Comparison of ENCODE assay signal across 8 mouse cellular contexts in genomic region chr11:108926345-108927092, GRCm38 (mm10). TPM values are rescaled to one million over a fixed set of nuclear protein-coding genes. Genes with fewer than 3 reads are reported as not detected.
DNase-seq lines count a peak whose midpoint lies in the region; ATAC-seq and TF ChIP-seq lines count a peak whose summit lies in the region.
"Had no signal": no experiment of that assay in that cellular context is flagged by ENCODE, and none has a peak within 500 bp of the region (broad histone marks: within the 10 kb centered on the region; RNA-seq: fewer than 3 reads in every experiment).

No protein-coding gene starts in this region.

- ATAC-seq in forebrain, embryonic 12.5 days (ENCODE audit: low FRiP score) = no peak
- no peak for ATAC-seq in hindbrain, embryonic 15.5 days (ENCODE audit: low FRiP score, low read depth)
- ATAC-seq in neural tube, embryonic 13.5 days (ENCODE audit: low read depth) = no peak

- DNase-seq in layer of hippocampus, adult 2 months (ENCODE audit: low spot score in 2 of 2) = no peak
- no peak for DNase-seq in layer of hippocampus, postnatal 14 days (ENCODE audit: low spot score in 2 of 2)
- DNase-seq in T-cell, adult 2 months (ENCODE audit: low spot score) = no peak
- DNase-seq in right cerebral cortex, adult 2 months (ENCODE audit: low spot score in 2 of 2) = no peak
- DNase-seq: right cerebral cortex, postnatal 14 days had no signal

- peaks cover 20% of the 10 kb centered on the region for H3K36me3 ChIP-seq in forebrain, embryonic 12.5 days (replicated peaks)
- H3K36me3 ChIP-seq in hindbrain, embryonic 15.5 days = no peaks in the 10 kb centered on the region
- peaks cover 6% of the 10 kb centered on the region for H3K36me3 ChIP-seq in neural tube, embryonic 13.5 days

- peak overlapping the region; percentile 88 for H3K4me2 ChIP-seq in forebrain, embryonic 12.5 days
- peak overlapping the region; percentile 94 for H3K4me2 ChIP-seq in hindbrain, embryonic 15.5 days
- H3K4me2 ChIP-seq in neural tube, embryonic 13.5 days = peak overlapping the region; percentile 91

- H3K4me1 ChIP-seq in forebrain, embryonic 12.5 days = peaks cover 96% of the 10 kb centered on the region
- H3K4me1 ChIP-seq in hindbrain, embryonic 15.5 days (replicated peaks) = peaks cover 95% of the 10 kb centered on the region
- H3K4me1 ChIP-seq in neural tube, embryonic 13.5 days (replicated peaks) = peaks cover 97% of the 10 kb centered on the region

- TF ChIP-seq CTCF in layer of hippocampus, adult 2 months (conservative IDR thresholded peaks at IDR 0.05) = no peak

- peak overlapping the region; percentile 39; the same call in 1 of the 2 replicates for H3K27ac ChIP-seq in layer of hippocampus, adult 2 months
- peak overlapping the region; percentile 10 for H3K27ac ChIP-seq in forebrain, embryonic 12.5 days
- H3K27ac ChIP-seq in hindbrain, embryonic 15.5 days (replicated peaks) = peak overlapping the region; percentile 35; the same call in 1 of the 2 replicates
- peak overlapping the region; percentile 46; the same call in 1 of the 2 replicates for H3K27ac ChIP-seq in neural tube, embryonic 13.5 days (replicated peaks)

- H3K9me3 ChIP-seq in forebrain, embryonic 12.5 days = no peaks in the 10 kb centered on the region
- no peaks in the 10 kb centered on the region for H3K9me3 ChIP-seq in hindbrain, embryonic 15.5 days
- no peaks in the 10 kb centered on the region for H3K9me3 ChIP-seq in neural tube, embryonic 13.5 days

- 39% methylated on average over 10 of the region's 10 CpGs for WGBS in forebrain, embryonic 12.5 days
- WGBS in hindbrain, embryonic 15.5 days = 44% methylated on average over 10 of the region's 10 CpGs
- WGBS in neural tube, embryonic 13.5 days = 35% methylated on average over 10 of the region's 10 CpGs

- peaks cover 6% of the 10 kb centered on the region; the same call in 1 of the 2 replicates for H3K27me3 ChIP-seq in forebrain, embryonic 12.5 days
- H3K27me3 ChIP-seq in hindbrain, embryonic 15.5 days = no peaks in the 10 kb centered on the region
- no peaks in the 10 kb centered on the region for H3K27me3 ChIP-seq in neural tube, embryonic 13.5 days

- H3K4me3 ChIP-seq in layer of hippocampus, adult 2 months = no peak overlapping the region; the same call in 1 of the 2 replicates
- H3K4me3 ChIP-seq in forebrain, embryonic 12.5 days (replicated peaks) = peak overlapping the region; percentile 92
- H3K4me3 ChIP-seq in hindbrain, embryonic 15.5 days = peak overlapping the region; percentile 20
- H3K4me3 ChIP-seq in neural tube, embryonic 13.5 days = peak overlapping the region; percentile 92

- peak overlapping the region; percentile 47 for H3K9ac ChIP-seq in forebrain, embryonic 12.5 days
- peak overlapping the region; percentile 20 for H3K9ac ChIP-seq in hindbrain, embryonic 15.5 days
- H3K9ac ChIP-seq in neural tube, embryonic 13.5 days = peak overlapping the region; percentile 65

RNA-seq across cellular contexts. Expression of gene Axin2, which starts 6.4 kb away (rescaled TPM):
- 10 to 100 TPM; 31.1 to 32.7 TPM for total RNA-seq in layer of hippocampus, adult 2 months (2021)
- total RNA-seq in layer of hippocampus, postnatal 14 days (2021) = 10 to 100 TPM; 28.1 to 28.6 TPM
- polyA plus RNA-seq in forebrain, embryonic 12.5 days (2016; fragmentation: Nextera tagmentation; extraction: Ambion mirVana) = 14.8 and 17.4 TPM in 2 replicates
- 8.9 and 9.2 TPM in 2 replicates for polyA plus RNA-seq in hindbrain, embryonic 15.5 days (2015; fragmentation: Nextera tagmentation; extraction: Ambion mirVana)
- 8.8 and 10.6 TPM in 2 replicates for polyA plus RNA-seq in neural tube, embryonic 13.5 days (2015; fragmentation: Nextera tagmentation; extraction: Ambion mirVana)
